Mouse (Mus musculus): ENCODE measurements around the gene Pfkm. TPM values are rescaled to one million over a fixed set of nuclear protein-coding genes. Genes with fewer than 3 reads are reported as not detected.

Pfkm gene
- polyA plus RNA-seq (2012; rRNA removed) = 4.3 and 4.8 TPM in 2 replicates

DNA sequence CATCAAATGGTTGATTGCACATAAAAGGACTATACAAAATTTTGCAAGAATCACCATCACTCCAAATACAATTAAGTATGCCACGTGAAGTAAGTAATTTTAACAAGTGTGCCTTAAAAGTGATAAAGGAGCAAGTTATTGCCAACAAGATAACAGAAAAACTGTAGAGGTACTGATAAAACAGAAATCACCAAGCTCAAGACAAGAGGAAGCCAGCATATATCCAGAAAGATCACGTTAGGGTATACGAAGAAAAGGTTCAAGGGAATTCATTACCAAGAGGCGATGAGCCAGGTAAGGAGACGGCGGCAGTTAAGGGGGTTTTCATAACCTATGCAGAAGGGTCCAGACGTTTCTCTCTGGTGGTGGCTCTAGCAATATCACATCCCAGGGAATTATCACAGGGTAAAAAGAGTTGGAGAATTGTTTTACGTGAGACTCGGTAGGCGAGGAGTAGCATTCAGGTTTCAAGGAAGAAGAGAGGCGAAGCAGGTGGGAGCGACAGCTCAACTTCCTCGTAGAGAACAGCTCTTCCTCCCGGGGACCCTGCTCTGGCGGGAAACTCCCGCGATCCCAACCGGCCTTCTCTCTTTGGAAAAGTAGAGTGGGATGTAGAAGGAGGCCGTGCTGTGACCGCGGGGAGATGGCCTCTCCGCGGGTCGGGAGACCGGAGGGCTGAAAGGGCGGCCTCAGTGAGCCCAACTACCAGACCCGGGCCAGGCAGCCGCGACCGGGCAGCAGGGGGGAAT, at the start of gene Pfkm:
TSS of gene Pfkm (plus strand) at position 218 of the 749 bp plus-strand sequence.
- WGBS = under 1% methylated on average over 30 of the region's 30 CpGs
- Histone ChIP-seq H3K36me3 (ENCODE audit: control insufficient read depth, insufficient read depth, low read length) (no peaks in the 10 kb centered on the region), H3K27ac (ENCODE audit: insufficient read depth, low read depth, low read length) (peak within 1 kb of the TSS; percentile 98), H3K4me1 (ENCODE audit: control insufficient read depth, insufficient read depth, insufficient read length, low read length) (no peaks in the 10 kb centered on the region), H3K4me3 (ENCODE audit: low read depth, low read length) (peak within 1 kb of the TSS; percentile 95), H3K27me3 (ENCODE audit: control insufficient read depth, insufficient read depth, low read length) (no peaks in the 10 kb centered on the region)
- no peak for TF ChIP-seq POLR2A (IDR thresholded peaks at IDR 0.05; ENCODE audit: low read depth, low read length)
- TF ChIP-seq CTCF (IDR thresholded peaks at IDR 0.05; ENCODE audit: extremely low read depth, insufficient read length, insufficient replicate concordance, low read depth, low read length) = no peak

DNA sequence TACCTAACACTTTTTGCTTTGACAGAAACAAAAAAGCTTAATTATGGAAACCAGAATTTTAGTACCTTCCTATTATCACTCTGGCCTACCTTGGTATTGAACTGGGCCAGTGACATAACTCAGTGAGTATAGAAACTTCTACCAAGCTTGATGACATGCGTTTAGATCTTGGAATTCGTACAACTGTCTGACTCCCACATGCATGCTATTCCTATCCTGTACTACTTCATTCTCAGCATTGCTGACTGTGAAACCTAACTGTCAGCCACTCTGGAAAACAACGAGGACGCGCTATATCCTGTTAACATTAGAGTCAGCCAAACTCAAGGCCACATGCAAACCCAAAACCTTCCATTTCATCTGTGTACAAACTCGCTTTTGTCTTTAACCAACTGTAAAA, 48.4 kb upstream of the Pfkm start:
- TF ChIP-seq CTCF (IDR thresholded peaks at IDR 0.05; ENCODE audit: extremely low read depth, insufficient read length, insufficient replicate concordance, low read depth, low read length) (no peak), POLR2A (IDR thresholded peaks at IDR 0.05; ENCODE audit: low read depth, low read length) (no peak)
- Histone ChIP-seq H3K4me3 (ENCODE audit: low read depth, low read length) (no peak overlapping the region), H3K36me3 (ENCODE audit: control insufficient read depth, insufficient read depth, low read length) (peaks cover 76% of the 10 kb centered on the region), H3K27me3 (ENCODE audit: control insufficient read depth, insufficient read depth, low read length) (no peaks in the 10 kb centered on the region), H3K27ac (ENCODE audit: insufficient read depth, low read depth, low read length) (no peak overlapping the region), H3K4me1 (ENCODE audit: control insufficient read depth, insufficient read depth, insufficient read length, low read length) (no peaks in the 10 kb centered on the region)
- 95% methylated on average over 6 of the region's 6 CpGs for WGBS

DNA sequence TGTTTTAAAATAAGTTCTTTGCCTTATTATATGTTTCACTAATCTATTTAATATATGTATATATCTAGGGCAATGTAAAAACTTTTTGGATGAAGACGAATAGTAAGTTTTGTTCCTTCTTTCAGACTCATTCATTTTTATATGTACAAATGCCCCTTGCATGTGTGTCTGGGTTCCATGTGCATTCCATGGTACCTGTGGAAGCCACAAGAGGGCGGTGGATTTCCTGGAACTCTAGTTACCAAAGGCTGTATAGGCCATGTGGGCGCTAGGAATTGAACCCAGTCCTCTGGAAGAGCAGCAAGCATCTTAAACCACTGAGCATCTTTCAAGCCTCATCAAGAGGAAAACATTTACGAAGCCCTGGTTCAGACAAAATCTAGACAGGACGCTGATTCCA, 48.0 kb upstream of the Pfkm start:
- Histone ChIP-seq H3K27ac (ENCODE audit: insufficient read depth, low read depth, low read length) (no peak overlapping the region), H3K27me3 (ENCODE audit: control insufficient read depth, insufficient read depth, low read length) (no peaks in the 10 kb centered on the region), H3K4me3 (ENCODE audit: low read depth, low read length) (no peak overlapping the region), H3K4me1 (ENCODE audit: control insufficient read depth, insufficient read depth, insufficient read length, low read length) (no peaks in the 10 kb centered on the region), H3K36me3 (ENCODE audit: control insufficient read depth, insufficient read depth, low read length) (peaks cover 74% of the 10 kb centered on the region)
- TF ChIP-seq POLR2A (IDR thresholded peaks at IDR 0.05; ENCODE audit: low read depth, low read length) (no peak), CTCF (IDR thresholded peaks at IDR 0.05; ENCODE audit: extremely low read depth, insufficient read length, insufficient replicate concordance, low read depth, low read length) (no peak)
- WGBS = 94% methylated on average over 5 of the region's 5 CpGs

- TF ChIP-seq CTCF (IDR thresholded peaks at IDR 0.05; ENCODE audit: extremely low read depth, insufficient read length, insufficient replicate concordance, low read depth, low read length) (no peak), POLR2A (IDR thresholded peaks at IDR 0.05; ENCODE audit: low read depth, low read length) (no peak)
- whole genome bisulfite sequencing = 92% methylated on average over 13 of the region's 13 CpGs
- Histone ChIP-seq H3K27ac (ENCODE audit: insufficient read depth, low read depth, low read length) (no peak overlapping the region), H3K4me1 (ENCODE audit: control insufficient read depth, insufficient read depth, insufficient read length, low read length) (no peaks in the 10 kb centered on the region), H3K4me3 (ENCODE audit: low read depth, low read length) (no peak overlapping the region), H3K36me3 (ENCODE audit: control insufficient read depth, insufficient read depth, low read length) (peaks cover 60% of the 10 kb centered on the region), H3K27me3 (ENCODE audit: control insufficient read depth, insufficient read depth, low read length) (no peaks in the 10 kb centered on the region)
These were observed 43.3 kb upstream of the Pfkm start for GRCm38 (mm10) chr15:98048918-98049700.

- Histone ChIP-seq H3K27me3 (ENCODE audit: control insufficient read depth, insufficient read depth, low read length) (no peaks in the 10 kb centered on the region), H3K4me1 (ENCODE audit: control insufficient read depth, insufficient read depth, insufficient read length, low read length) (no peaks in the 10 kb centered on the region), H3K27ac (ENCODE audit: insufficient read depth, low read depth, low read length) (no peak overlapping the region), H3K36me3 (ENCODE audit: control insufficient read depth, insufficient read depth, low read length) (peaks cover 51% of the 10 kb centered on the region), H3K4me3 (ENCODE audit: low read depth, low read length) (no peak overlapping the region)
- TF ChIP-seq CTCF (IDR thresholded peaks at IDR 0.05; ENCODE audit: extremely low read depth, insufficient read length, insufficient replicate concordance, low read depth, low read length) = no peak
- no peak for TF ChIP-seq POLR2A (IDR thresholded peaks at IDR 0.05; ENCODE audit: low read depth, low read length)
- 91% methylated on average over 5 of the region's 5 CpGs for WGBS
These were observed 40.7 kb upstream of the Pfkm start for GRCm38 (mm10) chr15:98051685-98052084.

GRCm38 (mm10) chr15:98055246-98055645, 37.1 kb upstream of the Pfkm start:
- peaks cover 54% of the 10 kb centered on the region for H3K36me3 ChIP-seq (ENCODE audit: control insufficient read depth, insufficient read depth, low read length)
- WGBS = 57% methylated on average over 5 of the region's 5 CpGs
- TF ChIP-seq CTCF (IDR thresholded peaks at IDR 0.05; ENCODE audit: extremely low read depth, insufficient read length, insufficient replicate concordance, low read depth, low read length) = peak; percentile 54; the same call in 1 of the 2 replicates
- no peak for TF ChIP-seq POLR2A (IDR thresholded peaks at IDR 0.05; ENCODE audit: low read depth, low read length)

GRCm38 (mm10) chr15:98065881-98066280, 26.5 kb upstream of the Pfkm start:
- peaks cover 63% of the 10 kb centered on the region for H3K36me3 ChIP-seq (ENCODE audit: control insufficient read depth, insufficient read depth, low read length)
- TF ChIP-seq POLR2A (IDR thresholded peaks at IDR 0.05; ENCODE audit: low read depth, low read length) = no peak
- TF ChIP-seq CTCF (IDR thresholded peaks at IDR 0.05; ENCODE audit: extremely low read depth, insufficient read length, insufficient replicate concordance, low read depth, low read length) = no peak
- H3K27ac ChIP-seq (ENCODE audit: insufficient read depth, low read depth, low read length) = no peak overlapping the region
- H3K4me1 ChIP-seq (ENCODE audit: control insufficient read depth, insufficient read depth, insufficient read length, low read length) = no peaks in the 10 kb centered on the region
- H3K27me3 ChIP-seq (ENCODE audit: control insufficient read depth, insufficient read depth, low read length) = no peaks in the 10 kb centered on the region
- 85% methylated on average over 5 of the region's 5 CpGs for WGBS
- H3K4me3 ChIP-seq (ENCODE audit: low read depth, low read length) = no peak overlapping the region

More at GRCm38 (mm10) chr15:98055246-98055645, 37.1 kb upstream of the Pfkm start:
- Histone ChIP-seq H3K4me1 (ENCODE audit: control insufficient read depth, insufficient read depth, insufficient read length, low read length) (no peaks in the 10 kb centered on the region), H3K27ac (ENCODE audit: insufficient read depth, low read depth, low read length) (no peak overlapping the region), H3K27me3 (ENCODE audit: control insufficient read depth, insufficient read depth, low read length) (no peaks in the 10 kb centered on the region), H3K4me3 (ENCODE audit: low read depth, low read length) (no peak overlapping the region)

All from small intestine, adult 2 months (tissue).